Mouse (Mus musculus) thymus, adult 2 months (tissue): ENCODE measurements around the gene Hps5. TPM values are rescaled to one million over a fixed set of nuclear protein-coding genes. Genes with fewer than 3 reads are reported as not detected.
A peak's percentile ranks its signal among the peaks of the same experiment; 100 is the strongest.

ENCODE experiments used
- DNase-seq: peaks from one replicate; pipeline ENCODE4 v3.0.0; 2021
- H3K27ac ChIP-seq: fragments of 200-500 bp; 2 replicates; pipeline ENCODE4 v1.5.1; 2012; ENCODE audit warnings: low read length, control low read depth; ENCODE audit not compliant: control insufficient read depth, insufficient read depth
- H3K27me3 ChIP-seq: fragments of 200-500 bp; 2 replicates; pipeline ENCODE4 v1.6.1; 2012; ENCODE audit warnings: mild to moderate bottlenecking, low read length, moderate library complexity, mixed read lengths; ENCODE audit not compliant: control insufficient read depth, insufficient read depth
- H3K36me3 ChIP-seq: fragments of 200-500 bp; 2 replicates; pipeline ENCODE4 v1.6.1; 2012; ENCODE audit warnings: mild to moderate bottlenecking, low read length, moderate library complexity; ENCODE audit not compliant: control insufficient read depth, insufficient read depth
- H3K4me1 ChIP-seq: fragments of 200-500 bp; replicated peaks from 2 replicates; pipeline ENCODE4 v1.6.1; 2012; ENCODE audit warnings: low read length; ENCODE audit not compliant: control insufficient read depth, insufficient read depth
- H3K4me3 ChIP-seq: fragments of 200-500 bp; 2 replicates; pipeline ENCODE4 v1.5.1; 2012; ENCODE audit warnings: mild to moderate bottlenecking, low read length, control low read depth, moderate library complexity; ENCODE audit not compliant: control insufficient read depth, insufficient read depth
- CTCF ChIP-seq: fragments of 200-500 bp; IDR thresholded peaks from 2 replicates; pipeline ENCODE4 v1.5.1; 2012; ENCODE audit warnings: mild to moderate bottlenecking, control low read depth, low read length, moderate library complexity, borderline replicate concordance; ENCODE audit not compliant: control insufficient read depth, poor library complexity, insufficient read depth; ENCODE audit errors: extremely low read depth
- POLR2A ChIP-seq: fragments of 200-500 bp; IDR thresholded peaks from 2 replicates; pipeline ENCODE4 v1.6.1; 2012; ENCODE audit warnings: mild to moderate bottlenecking, low read length, control low read depth, moderate library complexity; ENCODE audit not compliant: control insufficient read depth, poor library complexity, insufficient read depth; ENCODE audit errors: extremely low read depth
- WGBS: fragments of 180-500 bp; shearing (Covaris S2); methylation state at CpG from one replicate; pipeline ENCODE4 v1.1.7; 2018; 5-methylcytosine and 5-hydroxymethylcytosine counted together
- polyA plus RNA-seq: library from polyadenylated mRNA; depleted of rRNA; stranded (reverse); fragments of >200 nt; gene quantifications from 2 replicates; pipeline ENCODE4 v1.2.3, GENCODE M21; 2012

Hps5 gene
- polyA plus RNA-seq, 1 experiment = 21.4 TPM

DNA sequence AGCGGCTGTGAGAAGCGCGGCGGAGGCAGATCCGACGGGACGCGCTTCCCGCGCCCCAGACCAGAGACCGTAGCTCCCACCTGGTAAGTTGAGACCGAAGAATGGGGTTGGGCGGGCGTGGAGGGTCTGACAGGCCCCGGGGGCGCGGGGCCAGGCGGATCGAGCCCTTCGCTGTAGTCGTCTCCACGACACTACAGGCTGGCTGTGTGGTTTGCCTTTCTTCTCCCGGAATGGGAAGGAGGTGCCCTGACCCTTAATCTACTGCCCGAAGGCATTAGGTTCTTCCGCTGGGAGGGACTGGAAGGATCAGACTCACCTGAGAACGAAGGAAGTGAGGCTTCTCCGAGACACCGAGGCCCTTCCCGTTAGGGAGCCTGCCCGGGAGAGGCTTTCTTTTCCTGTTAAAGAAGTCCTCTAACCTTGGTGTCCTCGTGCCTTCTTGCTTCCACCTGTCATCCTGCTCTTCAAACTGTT, 379 bp upstream of the Hps5 start:
- H3K4me1 ChIP-seq = peaks cover 4% of the 10 kb centered on the region
- no peak overlapping the region for H3K27ac ChIP-seq
- peak overlapping the region; percentile 59 for H3K4me3 ChIP-seq
- H3K27me3 ChIP-seq = no peaks in the 10 kb centered on the region
- peaks cover 5% of the 10 kb centered on the region; the same call in 1 of the 2 replicates for H3K36me3 ChIP-seq
- no peak for DNase-seq
- TF ChIP-seq CTCF = no peak
- TF ChIP-seq POLR2A = no peak
- under 1% methylated on average over 31 of the region's 31 CpGs for WGBS

DNA sequence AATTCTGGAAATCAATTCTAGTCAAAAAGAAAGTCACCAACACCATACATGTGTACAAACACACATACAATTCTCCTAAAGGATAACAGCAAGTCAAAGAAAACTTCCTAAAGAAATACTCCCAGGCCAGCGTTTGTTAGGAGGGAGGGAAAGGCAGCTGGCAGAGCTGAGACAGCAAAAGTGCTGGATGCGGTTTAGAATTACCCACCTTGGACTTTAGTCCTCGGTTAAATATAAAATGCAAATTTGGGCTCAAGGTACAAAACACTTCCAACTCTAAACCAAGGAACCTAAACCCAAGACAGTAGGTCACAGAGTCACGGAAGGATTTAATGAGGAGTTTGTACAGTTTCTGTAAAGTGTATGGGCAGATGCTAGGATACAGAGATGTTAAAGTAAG, 2.0 kb downstream of the Hps5 start:
- H3K27me3 ChIP-seq = no peaks in the 10 kb centered on the region
- no peak for DNase-seq
- H3K4me1 ChIP-seq = peaks cover 4% of the 10 kb centered on the region
- peaks cover 12% of the 10 kb centered on the region for H3K36me3 ChIP-seq
- no peak overlapping the region for H3K27ac ChIP-seq
- WGBS = 91% methylated on average over 4 of the region's 4 CpGs
- TF ChIP-seq CTCF = no peak
- no peak for TF ChIP-seq POLR2A
- H3K4me3 ChIP-seq = no peak overlapping the region

DNA sequence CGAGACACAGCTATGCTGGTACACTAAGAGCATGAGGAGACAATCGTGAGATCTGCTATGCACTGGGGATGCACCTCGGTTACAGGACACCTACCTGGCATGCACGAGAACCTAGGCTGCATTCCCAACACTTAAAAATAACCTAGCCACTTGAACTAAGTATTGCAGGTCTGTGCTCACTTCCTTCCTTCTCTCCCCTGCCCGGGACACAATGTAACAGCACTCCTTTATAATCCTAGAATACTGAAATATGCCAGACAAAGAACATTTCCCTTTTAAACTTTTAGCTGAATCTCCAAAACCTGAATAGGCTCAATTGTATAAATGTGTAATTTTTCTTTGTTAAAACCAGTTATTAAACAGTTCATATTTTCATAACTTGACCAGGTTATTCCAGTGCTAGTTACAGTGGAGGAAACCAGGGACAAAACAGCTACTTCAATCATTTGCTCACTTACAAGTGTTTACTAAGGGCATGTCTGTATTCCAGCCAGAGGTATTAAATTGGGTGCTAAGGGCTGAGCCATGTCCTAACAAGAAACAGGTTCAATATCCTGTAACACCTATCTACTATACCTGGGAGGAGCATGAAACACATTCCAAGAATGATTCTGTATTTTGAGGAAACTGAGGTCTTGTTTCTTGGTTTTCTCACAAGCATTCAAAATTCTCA, 6.6 kb downstream of the Hps5 start:
- 85% methylated on average over 5 of the region's 5 CpGs for WGBS
- DNase-seq = no peak
- H3K27ac ChIP-seq = no peak overlapping the region
- peaks cover 44% of the 10 kb centered on the region for H3K36me3 ChIP-seq
- H3K4me1 ChIP-seq = no peaks in the 10 kb centered on the region
- H3K27me3 ChIP-seq = no peaks in the 10 kb centered on the region
- TF ChIP-seq CTCF = no peak
- TF ChIP-seq POLR2A = no peak
- H3K4me3 ChIP-seq = no peak overlapping the region

DNA sequence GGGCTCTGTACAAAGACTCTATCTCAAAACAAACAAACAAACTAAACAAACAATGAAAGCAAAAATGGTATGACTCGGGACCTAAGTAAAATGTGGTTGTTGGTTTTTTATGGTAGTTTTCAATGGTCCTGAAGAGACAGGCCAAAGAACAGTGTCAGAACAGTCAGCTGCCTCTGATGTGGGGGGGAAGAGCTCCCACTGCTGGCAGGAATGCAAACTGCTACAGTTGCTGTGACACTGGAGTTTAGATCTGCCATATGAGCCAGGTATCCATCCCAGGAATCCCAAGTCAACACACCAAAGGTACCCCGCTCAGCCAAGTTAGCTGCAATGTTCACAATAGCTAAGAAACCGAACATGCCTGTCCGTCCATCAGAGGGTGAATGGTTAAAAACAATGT, 25.2 kb downstream of the Hps5 start:
- no peak overlapping the region for H3K27ac ChIP-seq
- no peaks in the 10 kb centered on the region for H3K4me1 ChIP-seq
- WGBS = 72% methylated on average over 4 of the region's 4 CpGs
- no peak for TF ChIP-seq POLR2A
- TF ChIP-seq CTCF = peak; percentile 39; the same call in 1 of the 2 replicates
- no peaks in the 10 kb centered on the region for H3K27me3 ChIP-seq
- peak; percentile 26 for DNase-seq
- H3K4me3 ChIP-seq = no peak overlapping the region
- peaks cover 60% of the 10 kb centered on the region for H3K36me3 ChIP-seq

DNA sequence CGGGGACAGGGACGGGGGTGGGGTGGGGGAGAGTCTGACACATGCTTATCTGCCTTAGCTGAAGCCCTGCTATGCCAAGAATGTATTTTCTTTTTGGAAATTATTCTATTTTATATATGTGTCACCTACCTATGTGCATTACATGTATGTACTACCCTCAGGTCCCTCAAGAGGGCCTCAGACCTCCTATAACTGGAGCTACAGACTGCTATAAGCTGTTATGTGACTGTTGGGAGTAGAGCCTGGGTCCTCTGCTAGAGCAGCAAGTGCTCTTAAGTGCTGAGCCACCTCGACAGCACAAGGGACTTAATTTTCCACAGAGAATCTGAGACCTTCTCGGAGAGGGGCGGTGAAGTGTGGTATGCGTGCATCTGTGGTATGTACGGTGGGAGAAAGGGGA, 27.4 kb downstream of the Hps5 start:
- Histone ChIP-seq H3K27me3 (no peaks in the 10 kb centered on the region; the same call in 1 of the 2 replicates), H3K4me1 (no peaks in the 10 kb centered on the region), H3K27ac (no peak overlapping the region), H3K4me3 (no peak overlapping the region), H3K36me3 (peaks cover 52% of the 10 kb centered on the region)
- TF ChIP-seq POLR2A = no peak
- no peak for TF ChIP-seq CTCF
- 96% methylated on average over 7 of the region's 7 CpGs for WGBS
- no peak for DNase-seq

DNA sequence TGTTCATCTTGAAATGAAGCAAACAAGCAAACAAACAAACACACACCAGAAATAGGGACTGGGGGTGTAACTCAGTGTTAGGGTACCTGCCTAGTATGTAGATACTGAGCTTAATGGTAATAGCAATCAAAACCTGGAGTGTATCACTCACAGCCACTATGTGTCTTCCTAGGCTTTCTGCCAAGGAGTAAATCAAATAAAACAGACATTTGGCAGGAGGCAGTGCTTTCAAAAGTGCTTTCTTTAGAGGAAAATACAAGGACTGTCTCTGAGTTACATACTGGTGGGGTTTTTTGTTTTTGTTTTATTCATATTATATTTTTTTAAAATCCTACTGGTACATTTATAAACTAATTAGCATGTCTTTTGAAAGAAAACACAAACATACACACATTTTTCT, 28.5 kb downstream of the Hps5 start:
- H3K4me3 ChIP-seq = no peak overlapping the region
- no peak for DNase-seq
- TF ChIP-seq CTCF = no peak
- no peak for TF ChIP-seq POLR2A
- H3K27me3 ChIP-seq = no peaks in the 10 kb centered on the region; the same call in 1 of the 2 replicates
- no peak overlapping the region for H3K27ac ChIP-seq
- peaks cover 50% of the 10 kb centered on the region for H3K36me3 ChIP-seq
- H3K4me1 ChIP-seq = no peaks in the 10 kb centered on the region
